Mouse (Mus musculus) small intestine, adult 2 months (tissue): ENCODE measurements around the gene Tubb5.

Experiments used
- CTCF ChIP-seq: fragments of 200-500 bp; IDR thresholded peaks from 2 replicates; pipeline ENCODE4 v1.5.1; 2012; ENCODE audit warnings: low read depth, mild to moderate bottlenecking, control low read depth, inconsistent platforms, low read length, moderate library complexity, mixed read lengths; ENCODE audit not compliant: insufficient replicate concordance, insufficient read length; ENCODE audit errors: extremely low read depth
- POLR2A ChIP-seq: fragments of 200-500 bp; IDR thresholded peaks from 2 replicates; pipeline ENCODE4 v1.6.1; 2012; ENCODE audit warnings: low read depth, mild to moderate bottlenecking, control low read depth, inconsistent platforms, low read length, moderate library complexity

DNA sequence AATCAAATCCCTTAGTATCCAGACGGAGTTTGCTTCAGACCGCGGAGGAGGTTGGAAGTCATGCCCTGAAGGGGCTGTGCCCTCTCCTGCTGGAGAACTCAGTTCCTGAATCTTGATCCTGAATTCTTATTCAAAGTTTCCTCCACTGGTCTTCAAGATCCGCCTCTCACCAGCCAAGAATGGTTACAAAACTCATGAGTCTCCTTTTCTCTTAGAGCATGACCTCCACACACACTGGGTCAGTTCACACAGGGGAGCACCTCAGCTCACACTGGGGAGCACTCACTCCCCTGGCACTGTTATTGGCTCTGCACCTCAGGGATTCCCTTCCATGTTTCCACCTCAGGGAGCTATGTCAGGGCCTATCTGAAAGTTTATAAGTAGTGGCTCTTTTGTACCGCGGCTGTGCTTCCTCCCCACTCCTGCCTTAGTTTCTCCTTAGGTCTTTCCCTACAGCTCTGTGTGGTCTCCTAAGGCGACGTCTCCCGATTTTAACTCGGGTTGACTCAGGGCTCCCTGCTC lies 26.8 kb upstream of the Tubb5 start:
- TF ChIP-seq POLR2A (no peak), CTCF (no peak)
